Mouse (Mus musculus): ENCODE data around the gene Igsf3.

The Igsf3 gene

DNA sequence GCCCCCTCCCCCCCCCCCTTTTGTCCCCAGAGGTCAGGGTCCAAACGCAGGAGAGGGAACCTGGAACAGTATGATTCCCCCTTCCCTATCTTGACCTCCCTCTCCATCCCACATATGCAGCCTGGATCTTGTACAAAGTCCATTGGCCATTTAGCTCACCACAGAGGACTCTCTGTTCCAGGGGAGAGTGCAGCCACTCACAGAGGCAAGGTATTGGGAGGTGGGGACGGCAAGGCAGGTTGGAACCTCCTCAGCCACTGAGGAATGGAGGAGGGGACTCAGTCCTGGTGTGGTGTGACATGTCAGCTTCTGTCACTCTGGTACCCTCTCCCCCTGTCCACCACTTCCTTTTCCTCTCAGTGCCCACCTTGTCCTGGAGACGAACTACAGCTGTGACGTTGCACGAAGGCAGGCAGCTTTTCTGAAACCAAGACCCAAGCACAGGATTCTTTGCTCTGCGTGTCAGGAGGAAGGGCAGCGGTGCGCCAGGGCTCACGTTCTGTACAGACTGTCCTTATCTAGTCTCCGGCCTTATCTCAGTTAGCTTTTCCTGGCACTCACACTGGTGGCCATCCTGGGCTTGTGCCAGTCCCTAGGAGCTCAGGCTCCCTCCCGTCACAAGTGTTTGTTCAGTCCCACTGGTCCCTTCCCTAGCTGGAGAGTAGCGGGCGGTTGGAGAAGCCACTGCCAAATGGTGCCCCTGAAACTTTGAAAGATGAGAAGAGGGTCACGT lies 130.3 kb downstream of the Igsf3 start:
- peak; percentile 61 to 93 for DNase-seq

DNA sequence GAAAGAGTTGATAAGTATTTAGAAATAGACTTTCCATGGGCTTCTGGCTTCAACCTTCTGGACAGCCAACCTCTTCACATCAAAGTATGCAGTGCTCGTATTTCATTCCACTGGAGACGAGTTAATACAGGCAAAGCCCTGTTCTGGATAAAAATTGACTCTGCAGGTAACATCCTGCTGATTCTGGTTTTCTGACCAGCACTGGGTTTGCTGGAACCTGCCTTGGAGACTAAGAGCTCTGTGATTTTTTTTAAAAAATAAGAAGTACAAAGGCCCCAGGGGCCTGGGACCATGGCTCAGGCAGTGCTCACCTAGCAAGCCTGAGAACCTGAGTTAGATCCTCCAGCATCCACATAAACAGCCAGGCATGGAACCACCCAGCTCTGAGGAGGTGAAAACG lies 130.9 kb downstream of the Igsf3 start:
- peak; percentile 58 to 80 for DNase-seq

DNA sequence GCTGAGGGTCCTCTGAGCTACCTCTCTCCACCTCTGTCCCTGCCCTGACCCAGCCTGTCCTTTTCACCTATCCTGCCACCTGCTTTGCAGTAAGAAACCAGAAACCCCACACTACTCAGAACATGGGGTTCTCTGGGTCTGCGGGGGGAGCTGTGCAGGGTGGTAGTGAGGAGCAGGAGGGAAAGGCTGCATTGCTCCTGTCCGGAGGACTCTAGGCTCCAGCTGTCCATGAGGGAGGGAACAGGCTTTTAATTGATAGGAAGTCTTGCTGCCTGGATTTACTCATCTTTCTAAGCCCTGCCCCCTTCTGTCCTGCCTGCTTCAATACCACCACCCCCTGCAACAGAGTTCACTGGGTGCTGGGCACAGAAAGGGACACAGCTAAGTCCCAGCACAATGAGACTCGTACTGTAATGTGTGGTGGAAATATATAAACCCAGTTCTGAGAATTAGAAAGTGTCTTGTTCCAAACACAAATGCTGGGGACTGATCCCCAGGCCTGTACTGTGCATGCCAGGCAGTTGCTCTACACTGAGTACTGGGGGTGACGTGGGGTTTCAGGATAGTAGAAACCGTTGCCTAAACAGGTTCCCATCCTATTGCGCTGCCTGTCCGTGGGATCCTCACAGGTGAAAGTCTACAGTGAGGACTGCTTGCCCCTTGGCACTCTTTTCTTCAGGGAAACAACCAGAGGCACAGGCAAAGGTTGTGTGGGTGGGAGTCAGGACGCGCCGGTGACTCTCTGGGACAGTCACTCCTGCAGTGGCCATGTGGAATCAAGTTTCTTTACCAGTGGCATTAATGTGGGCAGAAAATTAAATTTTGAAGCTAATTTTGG lies 133.0 kb downstream of the Igsf3 start:
- peak; percentile 28 to 73 for DNase-seq

DNA sequence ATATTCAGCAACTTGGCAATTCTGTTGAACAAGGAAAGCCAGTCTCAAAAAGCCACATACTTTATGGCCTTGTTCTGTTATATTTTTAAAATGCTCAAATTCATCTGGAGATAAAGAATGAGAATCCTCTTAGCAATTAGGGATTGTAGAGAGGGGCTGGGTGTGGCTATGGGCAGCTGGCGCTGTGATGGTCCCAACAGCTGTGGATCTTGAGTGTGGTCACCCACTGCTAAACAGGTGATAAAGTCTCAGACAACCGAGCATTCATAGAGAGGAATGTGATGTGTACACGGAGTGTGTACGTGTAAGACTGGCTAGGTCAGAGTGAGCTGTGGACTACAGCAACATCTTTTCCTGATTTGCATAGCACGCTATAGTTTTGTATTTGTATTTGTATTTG lies 133.7 kb downstream of the Igsf3 start:
- no peak for DNase-seq

Measured in kidney, postnatal 25 days (tissue).